Mouse (Mus musculus) heart, embryonic 15.5 days (tissue): ENCODE data around the gene Plk5. TPM values are rescaled to one million over a fixed set of nuclear protein-coding genes. Genes with fewer than 3 reads are reported as not detected.

Experiments
- ATAC-seq: fragments of 200-750 bp; cut with Nextera tagmentation; replicated peaks from 2 replicates; pipeline ENCODE4 v1.8.0; 2017; ENCODE audit warnings: low read depth, moderate TSS enrichment; ENCODE audit not compliant: insufficient number of reproducible peaks, insufficient read depth, low FRiP score
- H3K27ac ChIP-seq: fragments of 300-500 bp; sonication (generic); 2 replicates; pipeline ENCODE4 v1.5.1; 2015; ENCODE audit warnings: mild to moderate bottlenecking, inconsistent platforms
- H3K27me3 ChIP-seq: fragments of 300-500 bp; sonication (generic); 2 replicates; pipeline ENCODE4 v1.6.1; 2015; ENCODE audit warnings: inconsistent platforms
- H3K36me3 ChIP-seq: fragments of 300-500 bp; sonication (generic); 2 replicates; pipeline ENCODE4 v1.6.1; 2015; ENCODE audit warnings: mild to moderate bottlenecking, inconsistent platforms
- H3K4me1 ChIP-seq: fragments of 300-500 bp; sonication (generic); replicated peaks from 2 replicates; pipeline ENCODE4 v1.6.1; 2015; ENCODE audit warnings: inconsistent platforms
- H3K4me2 ChIP-seq: fragments of 300-500 bp; sonication (generic); 2 replicates; pipeline ENCODE4 v1.6.1; 2015; ENCODE audit warnings: inconsistent platforms, mild to moderate bottlenecking, moderate library complexity
- H3K4me3 ChIP-seq: fragments of 300-500 bp; sonication (generic); 2 replicates; pipeline ENCODE4 v1.5.1; 2015; ENCODE audit warnings: mild to moderate bottlenecking, inconsistent platforms
- H3K9ac ChIP-seq: fragments of 300-500 bp; sonication (generic); 2 replicates; pipeline ENCODE4 v1.6.1; 2015; ENCODE audit warnings: mild to moderate bottlenecking, inconsistent platforms
- H3K9me3 ChIP-seq: fragments of 300-500 bp; sonication (generic); replicated peaks from 2 replicates; pipeline ENCODE4 v1.6.1; 2016; ENCODE audit warnings: inconsistent platforms
- WGBS: fragments of 180-500 bp; shearing (Covaris S2); methylation state at CpG from one replicate; pipeline ENCODE4 v1.1.7; 2015; ENCODE audit warnings: mixed read lengths; 5-methylcytosine and 5-hydroxymethylcytosine counted together
- polyA plus RNA-seq: library from polyadenylated mRNA; unstranded; fragments of >200 nt; fragmentation: Nextera tagmentation; extraction: Ambion mirVana; gene quantifications from 2 replicates; pipeline ENCODE4 v1.2.1, GENCODE M21; 2015

Gene Plk5
- polyA plus RNA-seq, 1 experiment from 2014 or later = 0.06 TPM

DNA sequence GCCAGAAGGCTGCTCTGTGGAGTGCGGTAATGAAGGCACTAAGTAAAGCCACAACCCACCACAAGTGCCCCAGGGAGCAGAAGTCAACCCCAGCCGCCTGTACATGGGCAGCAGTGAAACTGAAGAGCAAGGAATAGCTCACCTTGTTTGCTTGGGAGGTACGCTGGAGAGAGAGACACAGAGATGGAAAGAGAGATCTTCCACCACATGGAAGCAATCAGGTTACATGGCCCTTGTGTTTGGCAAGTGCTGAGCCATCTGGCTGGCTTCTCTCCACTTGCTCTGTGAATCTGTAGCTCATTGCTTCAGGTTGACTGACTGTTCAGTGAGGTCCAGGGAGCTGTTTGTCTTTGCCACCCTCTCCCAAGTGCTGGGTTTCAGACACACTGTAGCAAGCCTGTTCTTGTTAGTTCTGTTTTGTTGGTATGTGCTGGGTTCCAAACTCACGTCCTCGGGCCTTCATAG is 23.7 kb upstream of the Plk5 start:
- Histone ChIP-seq H3K4me1 (peaks cover 21% of the 10 kb centered on the region), H3K27me3 (peaks cover 45% of the 10 kb centered on the region), H3K4me2 (no peak overlapping the region), H3K9ac (no peak overlapping the region), H3K27ac (no peak overlapping the region), H3K4me3 (no peak overlapping the region), H3K9me3 (no peaks in the 10 kb centered on the region), H3K36me3 (no peaks in the 10 kb centered on the region)
- no peak for ATAC-seq
- WGBS = 82% methylated on average over 5 of the region's 5 CpGs

DNA sequence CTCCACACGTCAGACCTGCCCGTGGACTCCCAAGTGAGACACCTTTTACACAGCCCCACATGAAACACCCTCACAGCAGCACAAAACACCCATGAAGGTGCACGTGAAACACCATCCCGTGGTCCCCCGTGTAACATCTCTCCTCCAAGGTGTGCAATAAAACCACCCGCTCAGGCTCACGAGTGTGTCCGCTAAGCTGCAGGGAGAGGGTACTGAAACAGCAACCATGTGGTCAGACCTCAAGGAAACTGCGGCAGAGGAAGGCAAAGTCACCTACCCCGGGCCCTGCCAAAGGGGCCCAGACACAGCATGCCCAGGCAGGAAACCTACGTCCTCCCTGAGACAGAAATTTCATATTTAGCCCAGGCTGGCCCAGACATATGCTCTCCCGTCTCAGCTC is 20.0 kb upstream of the Plk5 start:
- H3K9ac ChIP-seq = no peak overlapping the region
- H3K4me1 ChIP-seq = 0 out of 2 replicates have a peak, but pooled peaks cover 5% of the 10 kb centered on the region
- no peak overlapping the region for H3K4me3 ChIP-seq
- 81% methylated on average over 12 of the region's 12 CpGs for WGBS
- H3K4me2 ChIP-seq = no peak overlapping the region
- no peak overlapping the region for H3K27ac ChIP-seq
- H3K36me3 ChIP-seq = no peaks in the 10 kb centered on the region
- no peak for ATAC-seq
- no peaks in the 10 kb centered on the region for H3K9me3 ChIP-seq
- peaks cover 48% of the 10 kb centered on the region for H3K27me3 ChIP-seq

GRCm38 (mm10) chr10:80339941-80340750 is 16.1 kb upstream of the Plk5 start:
- Histone ChIP-seq H3K36me3 (no peaks in the 10 kb centered on the region), H3K9me3 (no peaks in the 10 kb centered on the region), H3K27me3 (peaks cover 59% of the 10 kb centered on the region), H3K4me2 (no peak overlapping the region), H3K4me3 (no peak overlapping the region), H3K4me1 (peaks cover 41% of the 10 kb centered on the region), H3K9ac (no peak overlapping the region), H3K27ac (no peak overlapping the region)
- ATAC-seq = no peak
- WGBS = 20% methylated on average over 19 of the region's 19 CpGs

DNA sequence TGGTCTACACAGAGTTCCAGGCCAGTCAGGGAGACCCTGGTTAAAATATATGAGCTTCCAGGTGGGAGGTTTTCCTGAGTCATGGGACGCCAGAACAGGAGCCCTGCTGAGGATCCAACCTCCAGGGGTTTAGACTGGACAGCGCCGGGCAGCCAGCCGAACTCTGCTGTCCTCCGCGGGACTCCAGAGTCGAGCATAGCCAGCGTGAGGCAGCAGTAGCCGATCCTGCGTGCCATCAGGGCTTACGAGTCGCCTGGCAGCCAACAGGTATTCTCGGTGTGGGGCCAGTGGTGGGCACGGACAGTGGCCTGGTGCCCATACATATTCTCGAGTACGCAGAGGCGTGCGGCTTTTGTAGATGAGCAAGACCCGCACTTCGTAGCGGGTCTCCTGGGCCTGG is 15.2 kb upstream of the Plk5 start:
- H3K4me3 ChIP-seq = no peak overlapping the region
- peaks cover 62% of the 10 kb centered on the region for H3K27me3 ChIP-seq
- no peak overlapping the region for H3K9ac ChIP-seq
- peaks cover 43% of the 10 kb centered on the region for H3K4me1 ChIP-seq
- no peak for ATAC-seq
- 32% methylated on average over 21 of the region's 21 CpGs for WGBS
- no peak overlapping the region for H3K27ac ChIP-seq
- no peaks in the 10 kb centered on the region for H3K9me3 ChIP-seq
- no peaks in the 10 kb centered on the region for H3K36me3 ChIP-seq
- H3K4me2 ChIP-seq = no peak overlapping the region

DNA sequence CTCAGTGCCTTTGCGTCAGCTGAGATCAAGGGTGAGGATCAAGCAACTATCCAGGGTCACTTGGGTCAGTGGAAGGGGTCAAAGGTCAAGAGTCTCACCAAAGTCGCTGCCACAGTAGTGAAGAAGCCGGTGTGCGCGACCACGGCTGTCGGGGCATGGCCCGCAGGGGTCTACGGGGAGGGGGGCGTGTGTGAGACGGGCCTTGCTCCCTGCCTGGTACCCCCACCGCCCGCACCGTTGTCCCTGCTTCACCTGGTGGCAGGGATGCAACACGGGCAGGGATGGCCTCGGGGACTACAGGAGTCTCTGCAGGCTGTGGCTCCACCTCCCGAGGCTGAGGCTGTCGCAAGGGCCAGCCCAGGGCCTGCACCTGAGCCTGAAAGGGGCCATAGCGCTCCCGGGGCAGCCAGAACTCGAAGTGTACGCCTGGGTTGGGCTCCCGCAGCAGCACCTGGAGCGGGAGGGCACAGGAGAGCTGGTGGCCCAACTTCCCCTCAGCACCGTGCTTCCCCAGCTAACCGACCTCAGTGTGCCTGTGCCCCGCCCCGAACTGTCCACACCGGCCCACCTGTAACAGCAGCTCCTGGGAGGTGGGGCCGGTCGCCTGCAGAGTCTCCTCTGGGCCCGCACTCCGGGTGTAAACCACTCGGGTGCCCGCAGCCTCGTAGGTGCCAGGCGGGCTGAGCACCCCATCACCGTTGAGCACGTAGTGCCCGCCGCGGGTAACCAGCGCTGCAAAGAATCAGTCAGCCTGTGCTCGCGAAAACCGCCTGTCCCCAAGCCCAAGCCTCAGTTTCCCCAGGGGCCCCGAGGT is 14.6 kb upstream of the Plk5 start:
- H3K4me1 ChIP-seq = peaks cover 43% of the 10 kb centered on the region
- H3K4me3 ChIP-seq = peak overlapping the region; percentile 40
- no peak overlapping the region for H3K27ac ChIP-seq
- peak overlapping the region; percentile 58 for H3K4me2 ChIP-seq
- 9% methylated on average over 47 of the region's 47 CpGs for WGBS
- peak overlapping the region; percentile 2; the same call in 1 of the 2 replicates for H3K9ac ChIP-seq
- H3K36me3 ChIP-seq = no peaks in the 10 kb centered on the region
- ATAC-seq = no peak
- no peaks in the 10 kb centered on the region for H3K9me3 ChIP-seq
- H3K27me3 ChIP-seq = peaks cover 68% of the 10 kb centered on the region

DNA sequence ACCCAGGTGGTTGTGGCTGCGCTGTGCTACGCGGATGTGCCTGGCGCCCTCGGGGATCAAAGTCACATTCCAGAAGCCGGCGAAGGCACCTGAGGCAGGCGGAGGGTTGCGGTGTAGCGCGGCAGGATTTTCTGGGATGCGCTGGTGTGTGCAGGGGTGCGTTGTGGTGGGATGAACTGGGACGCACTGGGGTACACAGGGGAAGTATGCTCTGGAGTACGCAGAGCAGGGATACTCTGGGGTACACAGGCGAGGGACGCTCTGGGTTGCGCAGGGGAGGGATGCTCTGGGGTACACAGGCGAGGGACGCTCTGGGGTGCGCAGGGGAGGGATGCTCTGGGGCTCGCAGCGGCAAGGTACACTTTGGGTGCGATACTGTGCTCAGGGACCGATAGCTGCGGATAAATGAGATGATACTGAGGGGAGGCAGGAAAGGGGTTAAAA is 13.9 kb upstream of the Plk5 start:
- H3K27me3 ChIP-seq = peaks cover 74% of the 10 kb centered on the region
- ATAC-seq = no peak
- peak overlapping the region; percentile 58 for H3K4me2 ChIP-seq
- H3K4me3 ChIP-seq = peak overlapping the region; percentile 40
- peak overlapping the region; percentile 39 for H3K9ac ChIP-seq
- no peaks in the 10 kb centered on the region for H3K9me3 ChIP-seq
- H3K36me3 ChIP-seq = no peaks in the 10 kb centered on the region
- H3K4me1 ChIP-seq = peaks cover 44% of the 10 kb centered on the region
- no peak overlapping the region for H3K27ac ChIP-seq
- WGBS = 2% methylated on average over 26 of the region's 26 CpGs

- Histone ChIP-seq H3K9ac (peak overlapping the region; percentile 39; the same call in 1 of the 2 replicates), H3K36me3 (no peaks in the 10 kb centered on the region), H3K27me3 (peaks cover 80% of the 10 kb centered on the region), H3K4me2 (peak overlapping the region; percentile 58), H3K27ac (0 out of 2 replicates have a peak overlapping the region, but pooled peaks have one; percentile 12), H3K4me3 (peak overlapping the region; percentile 40), H3K9me3 (no peaks in the 10 kb centered on the region), H3K4me1 (peaks cover 50% of the 10 kb centered on the region)
- WGBS = 1% methylated on average over 27 of the region's 33 CpGs
- peak; percentile 45 for ATAC-seq
Observed at GRCm38 (mm10) chr10:80342749-80343424, 13.4 kb upstream of the Plk5 start.

DNA sequence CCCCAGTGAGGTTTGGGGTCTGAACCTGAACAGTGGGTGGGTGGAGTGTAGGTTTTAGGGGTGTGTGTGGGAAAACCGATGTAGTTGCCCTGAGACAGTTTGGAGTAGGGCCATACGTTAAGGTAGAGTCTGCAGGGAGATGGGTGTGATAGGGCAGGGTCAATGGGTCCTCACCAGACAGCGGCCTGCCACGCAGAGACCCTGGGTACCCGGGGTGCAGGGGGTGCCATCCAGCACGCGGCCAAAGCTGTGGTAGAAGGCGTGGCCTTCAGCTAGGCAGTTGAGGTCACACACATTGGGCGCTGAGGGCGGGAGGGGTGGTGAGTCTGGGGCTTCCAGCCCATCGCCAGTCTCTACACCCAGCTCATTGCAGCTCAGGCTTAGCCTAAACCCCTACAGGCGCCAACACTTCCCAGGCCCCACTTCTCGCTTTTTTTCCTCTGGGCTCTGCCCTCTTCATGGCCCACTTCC is 12.8 kb upstream of the Plk5 start:
- Histone ChIP-seq H3K4me1 (peaks cover 55% of the 10 kb centered on the region), H3K9ac (no peak overlapping the region), H3K27me3 (peaks cover 84% of the 10 kb centered on the region), H3K36me3 (no peaks in the 10 kb centered on the region), H3K27ac (no peak overlapping the region), H3K4me3 (peak overlapping the region; percentile 40), H3K4me2 (peak overlapping the region; percentile 58), H3K9me3 (no peaks in the 10 kb centered on the region)
- 39% methylated on average over 13 of the region's 13 CpGs for WGBS
- ATAC-seq = 0 out of 2 replicates have a peak, but pooled peaks have one; percentile 1

- Histone ChIP-seq H3K27ac (peak overlapping the region; percentile 26; the same call in 1 of the 2 replicates), H3K27me3 (peaks cover 92% of the 10 kb centered on the region), H3K4me3 (no peak overlapping the region), H3K36me3 (no peaks in the 10 kb centered on the region), H3K9me3 (no peaks in the 10 kb centered on the region), H3K4me2 (no peak overlapping the region), H3K9ac (no peak overlapping the region), H3K4me1 (peaks cover 63% of the 10 kb centered on the region)
- WGBS = 25% methylated on average over 9 of the region's 9 CpGs
- ATAC-seq = no peak
Observed at GRCm38 (mm10) chr10:80344131-80344661, 12.1 kb upstream of the Plk5 start.

DNA sequence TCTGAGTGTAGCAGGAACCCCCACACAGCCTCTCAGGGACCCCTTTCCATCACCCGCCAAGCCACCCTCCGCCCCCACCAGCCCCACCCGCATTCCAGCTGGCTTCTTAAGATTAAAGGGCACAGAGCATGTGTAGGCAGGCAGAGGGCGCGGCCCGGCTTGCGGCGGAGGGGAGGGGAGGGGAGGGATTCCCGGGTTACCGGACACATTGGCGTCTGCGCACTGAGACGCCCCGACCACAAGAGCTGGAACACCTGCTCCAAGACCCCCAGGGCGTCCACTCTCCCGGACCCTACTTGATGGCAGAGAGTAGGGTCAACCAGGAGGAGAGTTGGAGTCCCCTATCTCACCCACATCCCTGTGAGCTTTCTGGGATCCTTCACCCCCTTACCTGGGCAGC is 11.1 kb upstream of the Plk5 start:
- Histone ChIP-seq H3K4me1 (peaks cover 64% of the 10 kb centered on the region), H3K27me3 (peaks cover 98% of the 10 kb centered on the region), H3K36me3 (no peaks in the 10 kb centered on the region), H3K9ac (no peak overlapping the region), H3K27ac (no peak overlapping the region), H3K4me3 (no peak overlapping the region), H3K4me2 (peak overlapping the region; percentile 9; the same call in 1 of the 2 replicates), H3K9me3 (no peaks in the 10 kb centered on the region)
- 9% methylated on average over 16 of the region's 16 CpGs for WGBS
- no peak for ATAC-seq
